Mouse (Mus musculus) hindbrain, embryonic 15.5 days (tissue): ENCODE data around the gene Hebp1. TPM values are rescaled to one million over a fixed set of nuclear protein-coding genes. Genes with fewer than 3 reads are reported as not detected.

Source experiments
- ATAC-seq: fragments of 200-750 bp; cut with Nextera tagmentation; 2 replicates; pipeline ENCODE4 v1.8.0; 2017; ENCODE audit warnings: low read depth, moderate number of reproducible peaks, moderate TSS enrichment; ENCODE audit not compliant: low FRiP score
- H3K27ac ChIP-seq: fragments of 300-500 bp; sonication (generic); replicated peaks from 2 replicates; pipeline ENCODE4 v1.5.1; 2015; ENCODE audit warnings: mild to moderate bottlenecking, inconsistent platforms
- H3K27me3 ChIP-seq: fragments of 300-500 bp; sonication (generic); 2 replicates; pipeline ENCODE4 v1.6.1; 2015; ENCODE audit warnings: control low read depth, inconsistent platforms
- H3K36me3 ChIP-seq: fragments of 300-500 bp; sonication (generic); 2 replicates; pipeline ENCODE4 v1.6.1; 2015; ENCODE audit warnings: control low read depth, inconsistent platforms
- H3K4me1 ChIP-seq: fragments of 300-500 bp; sonication (generic); replicated peaks from 2 replicates; pipeline ENCODE4 v1.6.1; 2015; ENCODE audit warnings: control low read depth, inconsistent platforms
- H3K4me2 ChIP-seq: fragments of 300-500 bp; sonication (generic); 2 replicates; pipeline ENCODE4 v1.6.1; 2015; ENCODE audit warnings: moderate library complexity, mild to moderate bottlenecking, inconsistent platforms
- H3K4me3 ChIP-seq: fragments of 300-500 bp; sonication (generic); 2 replicates; pipeline ENCODE4 v1.5.1; 2015; ENCODE audit warnings: mild to moderate bottlenecking, inconsistent platforms
- H3K9ac ChIP-seq: fragments of 300-500 bp; sonication (generic); 2 replicates; pipeline ENCODE4 v1.6.1; 2015; ENCODE audit warnings: inconsistent platforms
- H3K9me3 ChIP-seq: fragments of 300-500 bp; sonication (generic); 2 replicates; pipeline ENCODE4 v1.6.1; 2016; ENCODE audit warnings: control low read depth, inconsistent platforms
- WGBS: fragments of 180-500 bp; shearing (Covaris S2); methylation state at CpG from one replicate; pipeline ENCODE4 v1.1.7; 2015; 5-methylcytosine and 5-hydroxymethylcytosine counted together
- polyA plus RNA-seq: library from polyadenylated mRNA; unstranded; fragments of >200 nt; fragmentation: Nextera tagmentation; extraction: Ambion mirVana; gene quantifications from 2 replicates; pipeline ENCODE4 v1.2.1, GENCODE M21; 2015

Hebp1 gene
- polyA plus RNA-seq, 1 experiment from 2014 or later: 3.6 TPM

DNA sequence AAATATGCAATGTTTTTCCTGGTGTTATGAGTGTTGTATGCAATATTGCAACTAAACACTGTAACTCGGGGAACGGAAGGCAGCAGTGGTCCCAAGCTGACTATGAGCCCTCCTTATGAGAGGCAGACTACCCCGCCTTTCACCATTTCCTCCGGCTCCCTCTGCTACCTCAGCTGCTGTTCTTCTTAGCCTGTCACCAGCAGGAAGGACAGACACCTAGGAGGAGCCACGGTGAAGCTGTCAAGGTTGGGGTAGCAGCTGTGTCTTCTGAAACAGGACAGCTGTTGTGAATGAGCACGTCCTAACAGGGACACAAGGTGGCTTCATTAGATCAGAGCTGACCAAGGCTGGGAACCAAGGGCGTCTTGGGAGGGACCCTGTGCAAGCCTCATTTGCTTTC lies 59.6 kb downstream of the Hebp1 start:
- Histone ChIP-seq H3K27ac (no peak overlapping the region), H3K27me3 (0 out of 2 replicates have a peak, but pooled peaks cover 2% of the 10 kb centered on the region), H3K9me3 (no peaks in the 10 kb centered on the region), H3K9ac (no peak overlapping the region), H3K36me3 (no peaks in the 10 kb centered on the region), H3K4me2 (no peak overlapping the region), H3K4me3 (no peak overlapping the region), H3K4me1 (peaks cover 10% of the 10 kb centered on the region; the same call in 1 of the 2 replicates)
- WGBS: 53% methylated on average over 7 of the region's 7 CpGs
- ATAC-seq: no peak

DNA sequence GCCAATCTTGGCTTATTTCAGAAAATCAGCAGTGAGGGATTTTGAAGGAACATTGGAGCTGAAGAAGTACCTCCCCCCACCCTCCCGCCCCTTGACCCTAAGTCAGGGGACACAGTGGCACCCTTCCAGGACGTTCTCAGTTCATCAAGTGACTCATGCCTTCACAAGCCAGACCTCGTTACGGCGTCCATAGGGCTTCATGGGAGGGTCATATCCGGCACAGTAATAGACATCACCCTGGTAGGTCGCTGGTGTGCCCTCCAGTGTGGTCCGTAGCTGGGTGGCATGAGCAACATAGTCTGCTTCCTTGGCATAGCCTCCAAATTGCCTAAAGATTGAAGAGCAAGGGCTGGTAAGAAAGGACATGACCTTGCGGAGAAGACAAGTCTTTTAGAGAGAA lies 60.1 kb downstream of the Hebp1 start:
- no peaks in the 10 kb centered on the region for H3K36me3 ChIP-seq

DNA sequence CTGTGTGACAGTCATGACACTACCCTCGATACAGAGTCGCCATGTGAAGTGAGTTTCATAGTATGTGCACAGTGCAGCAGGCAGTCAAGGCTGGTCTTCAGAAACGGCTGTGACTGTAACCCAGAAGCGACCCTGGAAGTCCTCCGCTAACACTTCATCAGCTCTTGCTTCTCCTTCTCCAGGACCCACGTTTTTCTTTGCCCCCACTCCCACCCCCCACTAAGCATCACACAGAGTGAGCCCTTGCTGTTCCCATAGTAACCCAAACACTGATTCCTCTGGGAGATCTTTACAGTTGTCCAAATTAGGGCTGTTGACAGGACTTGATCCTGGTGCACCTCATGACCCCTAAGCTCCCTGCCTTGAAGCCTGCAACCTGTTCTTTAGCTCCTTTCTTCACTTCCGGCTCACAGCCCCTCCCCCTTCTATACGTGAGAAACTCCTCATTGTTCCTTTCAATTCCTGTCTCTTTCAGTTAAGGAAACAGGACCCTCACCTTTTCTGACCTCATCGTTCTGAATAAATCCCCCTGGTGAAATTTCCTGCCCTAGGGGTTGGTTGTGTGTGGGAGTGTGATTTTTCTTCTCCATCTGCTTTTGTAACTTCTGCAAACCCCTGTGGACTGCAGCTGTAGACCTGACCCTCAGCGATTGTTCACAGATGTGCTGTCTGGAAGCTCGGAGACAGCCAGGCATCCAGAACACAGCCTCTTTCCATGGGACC lies 61.2 kb downstream of the Hebp1 start:
- Histone ChIP-seq H3K4me3 (no peak overlapping the region), H3K9me3 (no peaks in the 10 kb centered on the region), H3K4me1 (peaks cover 10% of the 10 kb centered on the region; the same call in 1 of the 2 replicates), H3K4me2 (no peak overlapping the region), H3K9ac (no peak overlapping the region), H3K27me3 (0 out of 2 replicates have a peak, but pooled peaks cover 2% of the 10 kb centered on the region), H3K27ac (no peak overlapping the region), H3K36me3 (no peaks in the 10 kb centered on the region)
- 33% methylated on average over 11 of the region's 11 CpGs for WGBS
- peak; percentile 30; the same call in 1 of the 2 replicates for ATAC-seq

More for the DNA sequence above, 60.1 kb downstream of the Hebp1 start:
- Histone ChIP-seq H3K9ac (no peak overlapping the region), H3K4me3 (no peak overlapping the region), H3K4me1 (peaks cover 10% of the 10 kb centered on the region; the same call in 1 of the 2 replicates), H3K27me3 (0 out of 2 replicates have a peak, but pooled peaks cover 2% of the 10 kb centered on the region), H3K4me2 (no peak overlapping the region), H3K9me3 (no peaks in the 10 kb centered on the region), H3K27ac (no peak overlapping the region)
- WGBS: 88% methylated on average over 9 of the region's 9 CpGs
- no peak for ATAC-seq

DNA sequence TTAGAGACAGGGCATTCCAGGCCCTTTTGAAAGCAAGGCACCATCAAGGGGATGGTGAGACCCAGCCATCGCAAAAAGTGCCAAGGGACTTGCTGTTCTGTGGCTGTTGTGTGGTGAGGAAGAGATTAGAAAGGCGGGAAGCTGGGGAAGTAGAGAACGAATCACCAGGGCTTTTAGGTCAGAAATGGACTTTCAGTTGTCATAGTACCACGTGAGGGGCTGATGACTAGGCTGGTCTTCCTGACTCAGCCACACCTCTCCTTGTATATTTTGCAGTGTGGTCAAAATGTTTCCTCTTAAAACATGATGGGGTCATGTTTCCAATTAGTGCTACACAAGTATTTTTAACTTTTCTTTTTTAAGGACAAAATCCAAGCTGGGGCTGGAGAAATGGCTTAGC lies 62.1 kb downstream of the Hebp1 start:
- 85% methylated on average over 4 of the region's 4 CpGs for WGBS
- Histone ChIP-seq H3K9me3 (no peaks in the 10 kb centered on the region), H3K27me3 (0 out of 2 replicates have a peak, but pooled peaks cover 2% of the 10 kb centered on the region), H3K9ac (no peak overlapping the region), H3K4me3 (no peak overlapping the region), H3K36me3 (no peaks in the 10 kb centered on the region), H3K4me2 (no peak overlapping the region), H3K4me1 (peaks cover 10% of the 10 kb centered on the region; the same call in 1 of the 2 replicates), H3K27ac (no peak overlapping the region)
- no peak for ATAC-seq

DNA sequence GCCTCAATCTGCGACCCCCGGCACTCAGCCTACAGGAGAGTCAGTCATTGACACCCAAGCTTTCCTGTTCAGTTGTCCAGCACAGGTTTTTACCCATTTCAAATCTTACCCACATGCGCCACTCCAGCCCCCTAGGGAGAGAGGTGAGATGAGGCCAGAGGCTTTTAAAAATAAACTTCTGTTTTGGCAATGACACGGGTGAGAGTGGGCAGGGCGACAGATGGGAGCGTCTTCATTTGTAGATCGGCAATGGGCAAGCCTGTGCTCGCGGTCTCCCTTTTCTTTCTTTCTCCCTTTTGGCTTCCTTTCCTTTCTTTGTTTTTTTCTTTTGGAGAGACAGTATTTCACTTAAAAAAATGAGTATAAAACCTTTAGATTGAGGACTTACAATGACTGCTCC lies 64.3 kb downstream of the Hebp1 start:
- H3K9ac ChIP-seq: no peak overlapping the region
- no peak overlapping the region for H3K27ac ChIP-seq
- H3K4me2 ChIP-seq: no peak overlapping the region
- no peaks in the 10 kb centered on the region for H3K36me3 ChIP-seq
- H3K9me3 ChIP-seq: no peaks in the 10 kb centered on the region
- no peak overlapping the region for H3K4me3 ChIP-seq
- H3K27me3 ChIP-seq: no peaks in the 10 kb centered on the region
- no peak for ATAC-seq
- peaks cover 10% of the 10 kb centered on the region; the same call in 1 of the 2 replicates for H3K4me1 ChIP-seq
- WGBS: 92% methylated on average over 9 of the region's 9 CpGs

DNA sequence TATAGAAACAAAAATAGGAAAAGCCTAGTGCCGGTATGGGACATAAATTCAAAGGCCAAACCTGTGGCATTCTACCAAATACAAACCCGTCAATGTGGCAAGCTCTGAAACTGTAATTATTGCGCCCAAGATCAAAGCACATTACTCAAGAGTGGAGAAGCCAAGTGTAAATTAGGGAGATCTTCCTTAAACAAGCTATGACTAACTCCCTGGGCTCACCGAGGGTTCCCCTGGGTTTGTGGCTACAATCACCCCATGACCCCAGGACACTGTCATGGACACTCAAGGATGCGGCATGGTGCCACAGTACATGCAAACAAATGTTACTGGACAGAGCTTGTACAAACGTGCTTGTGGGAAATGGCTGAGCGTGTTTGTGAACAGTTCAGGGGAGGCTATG lies 64.7 kb downstream of the Hebp1 start:
- WGBS: 82% methylated on average over 7 of the region's 7 CpGs
- H3K4me2 ChIP-seq: no peak overlapping the region
- H3K36me3 ChIP-seq: no peaks in the 10 kb centered on the region
- no peak overlapping the region for H3K27ac ChIP-seq
- H3K27me3 ChIP-seq: no peaks in the 10 kb centered on the region
- ATAC-seq: no peak
- H3K4me3 ChIP-seq: no peak overlapping the region
- H3K9me3 ChIP-seq: no peaks in the 10 kb centered on the region
- H3K9ac ChIP-seq: no peak overlapping the region
- H3K4me1 ChIP-seq: peaks cover 7% of the 10 kb centered on the region; the same call in 1 of the 2 replicates

DNA sequence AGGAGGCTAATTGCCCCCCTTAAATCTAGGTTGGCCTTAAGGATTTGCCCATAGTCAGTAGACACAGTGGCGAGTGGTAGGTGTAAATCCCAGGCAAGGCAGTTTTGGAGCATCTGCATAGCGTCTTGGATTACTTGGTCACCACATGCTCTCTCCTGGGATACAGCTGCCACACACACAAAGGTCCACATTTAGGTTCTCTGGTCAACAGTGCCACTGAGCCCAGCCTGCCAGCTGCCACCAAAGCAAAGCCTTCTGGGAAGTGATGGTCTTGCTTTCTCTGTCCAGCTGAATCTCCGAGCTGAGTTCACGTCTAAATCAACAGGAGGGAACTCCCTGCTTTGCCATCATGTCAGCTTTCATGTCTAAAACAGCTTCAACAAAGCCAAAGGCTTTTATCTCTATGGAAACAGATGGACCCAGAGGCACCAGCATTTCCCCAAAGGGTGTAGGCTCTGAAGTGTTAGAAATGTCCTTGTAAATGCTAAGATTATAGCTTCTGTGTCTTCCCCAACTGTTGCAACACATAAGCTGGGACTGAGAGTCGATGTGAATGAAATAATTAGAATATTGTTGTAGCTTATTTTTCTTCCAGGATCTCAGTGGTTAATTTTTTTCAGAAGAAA lies 73.0 kb downstream of the Hebp1 start:
- WGBS: 44% methylated on average over 5 of the region's 5 CpGs
- H3K27me3 ChIP-seq: no peaks in the 10 kb centered on the region
- ATAC-seq: no peak
- H3K4me2 ChIP-seq: no peak overlapping the region
- H3K4me3 ChIP-seq: no peak overlapping the region
- H3K36me3 ChIP-seq: no peaks in the 10 kb centered on the region
- H3K4me1 ChIP-seq: no peaks in the 10 kb centered on the region
- no peak overlapping the region for H3K27ac ChIP-seq
- no peaks in the 10 kb centered on the region for H3K9me3 ChIP-seq
- H3K9ac ChIP-seq: no peak overlapping the region

DNA sequence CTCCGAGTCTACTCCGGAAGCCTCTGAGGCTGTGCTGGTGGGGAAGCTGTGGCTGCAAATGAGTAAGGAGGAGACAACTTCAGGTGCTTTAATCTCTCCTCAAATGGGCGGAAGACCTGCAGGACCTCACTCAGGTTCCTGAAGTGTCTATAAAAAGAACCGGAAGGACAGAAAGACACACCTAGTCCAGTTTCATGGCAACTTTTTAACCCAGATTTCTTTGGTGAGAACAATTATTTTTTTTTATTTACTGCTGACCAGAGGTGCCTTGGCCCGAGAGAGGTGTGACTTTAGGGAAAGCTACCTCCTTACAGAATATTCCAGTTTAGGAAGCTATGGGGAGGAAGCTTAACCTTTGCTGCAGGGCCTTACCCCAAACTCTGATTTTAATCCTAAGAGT lies 79.6 kb downstream of the Hebp1 start, which contains the start of gene Gprc5d:
Gene Gprc5d, minus strand, starts transcription at position 101 of the 400 bp plus-strand sequence.
- Histone ChIP-seq H3K27ac (no peak within 1 kb of the TSS), H3K9me3 (no peaks in the 10 kb centered on the region), H3K4me2 (no peak within 1 kb of the TSS), H3K4me1 (no peaks in the 10 kb centered on the region), H3K27me3 (no peaks in the 10 kb centered on the region), H3K4me3 (no peak within 1 kb of the TSS), H3K36me3 (no peaks in the 10 kb centered on the region), H3K9ac (no peak within 1 kb of the TSS)
- no peak for ATAC-seq
- WGBS: 93% methylated on average over 5 of the region's 5 CpGs

DNA sequence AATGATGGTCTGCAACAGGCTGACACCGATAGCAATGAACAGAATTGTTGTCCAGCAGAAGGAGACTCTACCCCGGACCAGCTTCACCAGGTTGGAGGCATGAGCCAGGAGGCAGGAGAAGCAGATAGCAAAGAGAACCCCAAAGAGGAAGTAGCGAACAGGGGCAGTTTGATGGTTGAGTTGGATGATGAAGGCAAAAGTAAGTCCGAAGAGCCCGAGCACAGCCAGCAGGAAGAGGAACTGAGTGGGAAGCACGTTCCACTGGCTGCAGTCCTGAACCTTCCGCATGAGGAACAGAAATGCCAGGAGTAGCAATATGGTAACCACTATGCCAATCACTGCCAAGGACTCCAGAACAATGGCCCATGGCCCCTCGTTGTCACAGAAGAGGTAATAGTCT lies 81.3 kb downstream of the Hebp1 start:
- ATAC-seq: no peak
- no peak overlapping the region for H3K4me3 ChIP-seq
- H3K27ac ChIP-seq: no peak overlapping the region
- H3K36me3 ChIP-seq: no peaks in the 10 kb centered on the region
- no peak overlapping the region for H3K9ac ChIP-seq
- peaks cover 10% of the 10 kb centered on the region; the same call in 1 of the 2 replicates for H3K4me1 ChIP-seq
- no peak overlapping the region for H3K4me2 ChIP-seq
- 93% methylated on average over 8 of the region's 8 CpGs for WGBS
- no peaks in the 10 kb centered on the region for H3K27me3 ChIP-seq
- H3K9me3 ChIP-seq: no peaks in the 10 kb centered on the region

DNA sequence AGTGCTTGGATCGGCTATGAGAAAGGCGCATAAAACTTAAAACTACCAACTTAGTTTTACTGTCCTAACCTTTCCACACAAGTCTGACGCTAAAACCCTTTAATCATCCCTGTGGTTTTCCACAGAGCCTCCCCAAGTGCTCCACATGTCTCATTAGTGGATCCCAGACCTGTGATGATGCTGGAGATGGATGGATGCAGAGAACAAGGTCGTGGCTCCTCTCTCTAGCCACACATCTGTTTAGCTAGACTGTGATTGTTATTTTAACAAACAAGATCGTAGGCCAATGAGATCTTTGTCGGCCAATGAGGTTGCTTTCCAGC lies 84.7 kb downstream of the Hebp1 start:
- no peak overlapping the region for H3K4me3 ChIP-seq

DNA sequence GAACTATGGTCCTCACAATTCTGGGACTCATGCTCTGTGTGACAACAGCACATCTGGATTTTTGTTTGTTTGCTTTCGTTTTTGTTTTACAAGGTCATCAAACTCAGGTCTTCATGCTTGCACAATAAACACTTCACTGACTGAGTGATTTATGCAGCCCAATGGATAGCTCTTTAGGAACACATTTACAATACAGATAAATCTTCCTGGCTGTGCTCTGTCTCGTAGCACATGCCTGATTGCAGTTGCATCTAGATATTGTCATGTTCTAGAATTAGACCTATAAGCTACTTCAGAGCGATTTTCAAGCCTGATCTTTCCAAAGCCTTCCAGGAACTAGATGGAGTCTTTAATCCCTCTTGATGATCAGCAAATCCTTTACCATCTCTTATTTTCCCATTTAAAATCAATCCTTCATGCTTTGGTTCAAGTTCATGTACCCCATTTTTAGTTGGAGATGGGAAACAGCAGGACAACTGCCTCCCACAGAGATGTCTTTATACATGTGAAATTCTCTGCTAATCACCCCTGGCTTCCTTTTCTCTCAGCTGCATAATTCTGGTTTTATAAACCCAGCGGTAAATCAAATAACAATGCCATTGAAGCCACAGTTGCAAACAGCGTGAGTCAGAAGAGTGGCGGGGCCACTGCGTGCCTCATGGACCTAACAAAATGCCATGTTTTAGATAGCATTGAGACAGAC lies 85.3 kb downstream of the Hebp1 start:
- H3K4me3 ChIP-seq: no peak overlapping the region
- H3K27ac ChIP-seq: no peak overlapping the region
- H3K36me3 ChIP-seq: no peaks in the 10 kb centered on the region
- H3K27me3 ChIP-seq: no peaks in the 10 kb centered on the region
- H3K4me2 ChIP-seq: no peak overlapping the region
- ATAC-seq: no peak
- no peaks in the 10 kb centered on the region for H3K9me3 ChIP-seq
- 11% methylated on average over 7 of the region's 7 CpGs for WGBS
- no peak overlapping the region for H3K9ac ChIP-seq
- H3K4me1 ChIP-seq: peaks cover 10% of the 10 kb centered on the region; the same call in 1 of the 2 replicates

More for the DNA sequence above, 84.7 kb downstream of the Hebp1 start:
- Histone ChIP-seq H3K27me3 (no peaks in the 10 kb centered on the region), H3K9me3 (no peaks in the 10 kb centered on the region), H3K4me1 (peaks cover 10% of the 10 kb centered on the region; the same call in 1 of the 2 replicates), H3K9ac (no peak overlapping the region), H3K27ac (no peak overlapping the region), H3K4me2 (no peak overlapping the region), H3K36me3 (no peaks in the 10 kb centered on the region)
- ATAC-seq: no peak
- 12% methylated on average over 6 of the region's 6 CpGs for WGBS

DNA sequence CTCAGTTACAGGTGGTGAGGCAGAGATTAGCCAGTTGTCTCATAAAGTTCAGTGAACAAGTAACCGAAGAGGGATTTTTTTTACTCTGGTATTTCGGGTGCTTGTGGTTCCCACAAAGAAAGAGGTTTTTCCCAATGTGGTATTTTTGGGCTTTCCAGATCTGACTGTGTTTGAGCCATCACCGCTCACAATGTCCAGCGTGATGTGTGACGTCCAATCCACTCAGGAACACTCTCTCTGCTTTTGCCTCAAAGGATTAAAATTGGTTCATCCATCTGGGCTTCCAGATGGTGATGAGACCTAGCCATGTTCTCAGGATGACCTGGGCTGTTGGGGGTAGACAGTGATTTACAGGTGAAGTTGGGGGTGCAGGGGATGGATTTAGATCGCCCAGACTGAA lies 90.8 kb downstream of the Hebp1 start:
- Histone ChIP-seq H3K27me3 (no peaks in the 10 kb centered on the region), H3K9ac (no peak overlapping the region), H3K4me2 (no peak overlapping the region), H3K9me3 (no peaks in the 10 kb centered on the region), H3K27ac (no peak overlapping the region), H3K4me1 (no peaks in the 10 kb centered on the region), H3K36me3 (no peaks in the 10 kb centered on the region), H3K4me3 (no peak overlapping the region)
- WGBS: 92% methylated on average over 6 of the region's 6 CpGs
- ATAC-seq: no peak
